Mouse (Mus musculus) adrenal gland, postnatal 10 days (tissue): ENCODE results near the gene Rhod. TPM values are rescaled to one million over a fixed set of nuclear protein-coding genes. Genes with fewer than 3 reads are reported as not detected.

ENCODE experiments used
- DNase-seq: peaks from one replicate; pipeline ENCODE4 v3.0.0; 2021; ENCODE audit warnings: mixed read lengths
- total RNA-seq, 2 experiments: library from RNA; stranded (reverse); gene quantifications; 2 replicates each; pipeline ENCODE4 v1.2.3; 2021

Gene Rhod
- total RNA-seq, 2 experiments from 2014 or later, result 13.7 to 15.4 TPM

GRCm38 (mm10) chr19:4451098-4451497, 11.9 kb upstream of the Rhod start:
- DNase-seq, result no peak

DNA sequence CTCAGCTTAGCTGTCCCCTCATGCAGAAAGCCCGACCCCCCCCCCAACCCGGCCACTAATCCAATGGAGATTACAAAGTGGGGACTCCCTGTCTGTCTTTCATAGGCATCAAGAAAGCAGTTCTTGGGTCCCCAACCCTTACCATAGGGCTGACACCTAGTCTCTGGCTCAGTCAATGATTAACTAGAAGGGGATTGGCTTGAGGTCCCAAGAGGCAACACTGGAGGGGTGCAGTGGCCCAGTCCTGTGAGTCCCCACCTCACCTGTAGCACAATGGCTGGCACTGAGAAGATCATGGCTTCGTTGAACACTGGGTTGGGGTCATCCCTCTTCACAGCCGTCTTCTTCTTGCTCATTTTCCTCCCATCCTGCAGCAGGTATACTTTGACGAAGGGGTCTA, 11.4 kb upstream of the Rhod start:
- no peak for DNase-seq

- no peak for DNase-seq
Observed at GRCm38 (mm10) chr19:4449230-4449629, 10.0 kb upstream of the Rhod start.

GRCm38 (mm10) chr19:4447445-4447844, 8.2 kb upstream of the Rhod start:
- DNase-seq, result no peak

- no peak for DNase-seq
Observed at GRCm38 (mm10) chr19:4446661-4447420, 7.6 kb upstream of the Rhod start.

DNA sequence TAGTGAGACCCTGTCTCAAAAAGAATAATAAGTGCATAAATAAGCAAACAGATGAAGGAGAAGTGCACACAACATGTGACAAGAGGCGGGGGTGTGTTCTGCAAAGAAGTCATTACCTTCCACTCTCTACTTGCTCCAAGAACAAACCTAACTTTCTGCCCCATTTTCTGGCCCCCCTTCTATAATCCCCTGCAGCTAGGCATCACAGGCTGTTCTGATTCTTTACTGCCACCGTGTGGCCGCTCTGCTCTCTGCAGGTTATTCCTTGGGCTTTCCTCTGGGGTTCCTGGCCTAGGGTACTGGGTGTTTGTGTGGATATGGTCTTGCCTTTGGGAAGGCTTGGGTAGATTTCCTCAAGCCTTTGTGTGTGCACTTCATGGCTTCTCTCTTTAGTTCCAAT, 3.2 kb upstream of the Rhod start:
- peak; percentile 85 for DNase-seq

DNA sequence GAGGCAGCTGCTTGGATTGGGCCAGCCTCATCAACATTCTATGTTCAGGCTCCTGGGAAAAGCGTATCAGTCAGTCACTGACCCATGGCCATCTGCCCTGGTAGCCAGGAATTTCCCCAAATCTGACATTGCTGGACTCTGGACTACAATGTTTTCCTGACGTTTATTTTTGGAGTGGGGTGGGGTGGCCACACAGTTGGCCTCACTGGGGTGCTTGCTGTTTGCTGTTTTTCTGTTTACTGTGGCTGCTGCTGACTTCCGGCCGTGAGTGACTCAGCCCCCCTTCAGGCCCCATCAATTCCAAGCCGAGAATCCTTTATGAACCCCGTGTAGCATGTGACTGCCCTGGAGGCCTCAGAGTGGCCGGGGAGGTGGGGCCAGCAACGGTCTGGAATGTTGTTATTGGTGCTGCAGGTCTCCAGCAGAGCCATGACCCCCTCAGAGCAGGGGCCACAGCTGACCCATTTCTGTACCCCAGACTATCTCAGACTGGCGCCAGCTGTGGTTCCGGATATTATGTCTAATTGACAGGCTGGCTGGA, 2.5 kb upstream of the Rhod start:
- DNase-seq, result peak; percentile 38

DNA sequence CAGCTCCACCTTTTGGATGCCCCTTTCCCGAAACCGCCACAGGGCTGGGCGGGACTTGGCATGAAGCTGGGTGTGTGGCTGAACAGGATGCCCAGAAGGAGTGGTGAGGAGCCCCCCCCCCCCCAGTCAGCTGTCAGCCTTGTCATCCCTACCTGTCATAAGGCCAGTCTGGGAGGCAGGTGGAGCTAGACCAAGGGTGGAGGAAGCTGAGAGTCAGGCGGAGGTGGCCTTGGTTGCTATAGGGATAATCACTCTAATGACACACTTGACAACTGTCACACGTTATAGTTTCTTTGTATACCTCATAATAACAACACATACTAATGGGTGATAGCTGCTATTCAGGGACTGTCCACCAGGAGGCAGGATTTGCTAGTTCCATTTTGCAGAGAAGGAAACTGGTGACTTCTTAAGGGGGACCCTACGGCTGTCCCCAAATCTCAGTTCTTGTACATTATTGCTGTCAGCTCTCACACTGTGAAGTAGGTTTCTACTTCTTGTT, 1.9 kb upstream of the Rhod start:
- peak; percentile 71 for DNase-seq

- peak; percentile 73 for DNase-seq
Observed at GRCm38 (mm10) chr19:4440222-4440621, 990 bp upstream of the Rhod start.

DNA sequence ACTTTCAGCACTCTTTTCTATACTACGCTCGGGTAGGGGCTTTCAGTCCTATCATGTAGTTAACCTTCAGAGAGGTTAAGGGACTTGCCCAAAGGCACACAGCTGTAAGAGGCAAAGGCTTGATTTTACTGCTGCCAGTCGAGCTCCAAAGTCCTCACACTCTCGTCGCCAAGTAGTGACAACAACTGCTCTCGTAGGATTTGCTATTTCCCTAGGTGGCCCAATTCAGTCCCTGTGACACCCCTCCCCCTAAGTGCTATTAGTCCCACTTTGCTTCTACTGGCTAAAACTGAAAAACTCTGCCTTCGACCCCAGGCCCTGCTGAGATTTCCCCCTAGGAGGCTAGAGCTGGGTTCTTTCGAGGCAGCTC, 456 bp downstream of the Rhod start:
- DNase-seq, result no peak

DNA sequence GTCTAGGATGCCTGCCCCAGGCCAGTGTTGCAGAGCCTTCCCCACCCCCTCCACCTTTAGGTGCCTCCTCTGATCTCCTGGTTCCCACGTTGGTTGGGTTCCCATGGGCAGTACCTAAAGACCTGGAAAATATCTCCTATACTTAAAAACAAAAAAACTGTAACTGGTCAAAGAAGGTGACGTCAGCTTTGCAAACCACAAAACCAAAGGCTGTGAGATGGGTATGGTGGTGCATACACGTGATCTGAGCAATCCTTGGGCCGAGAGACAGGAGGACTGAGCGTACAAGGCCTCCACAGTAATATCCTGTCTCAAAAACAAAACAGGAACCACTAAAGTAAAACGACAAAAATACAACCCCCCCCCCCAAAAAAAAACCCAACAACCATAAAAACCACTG, 1.3 kb downstream of the Rhod start:
- DNase-seq, result no peak

- no peak for DNase-seq
Observed at GRCm38 (mm10) chr19:4436254-4436653, 3.0 kb downstream of the Rhod start.

DNA sequence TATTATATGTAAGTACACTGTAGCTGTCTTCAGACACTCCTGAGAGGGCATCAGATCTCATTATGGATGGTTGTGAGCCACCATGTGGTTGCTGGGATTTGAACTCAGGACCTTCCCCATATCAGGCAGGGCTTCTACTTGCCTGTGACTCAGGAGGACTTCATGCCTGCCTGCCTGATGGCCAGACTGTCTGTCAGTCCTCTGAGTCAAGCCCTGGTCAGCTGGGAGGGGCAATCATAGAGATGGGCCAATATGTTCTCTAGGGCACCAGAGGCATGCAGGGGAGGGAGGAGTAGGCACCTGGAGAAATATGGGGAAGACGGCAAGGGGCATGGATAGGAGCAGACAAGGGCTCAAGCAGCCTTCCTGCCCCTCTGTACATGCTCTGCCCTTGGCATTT, 4.2 kb downstream of the Rhod start:
- DNase-seq, result no peak

- DNase-seq, result no peak
Observed at GRCm38 (mm10) chr19:4433756-4434155, 5.5 kb downstream of the Rhod start.

DNA sequence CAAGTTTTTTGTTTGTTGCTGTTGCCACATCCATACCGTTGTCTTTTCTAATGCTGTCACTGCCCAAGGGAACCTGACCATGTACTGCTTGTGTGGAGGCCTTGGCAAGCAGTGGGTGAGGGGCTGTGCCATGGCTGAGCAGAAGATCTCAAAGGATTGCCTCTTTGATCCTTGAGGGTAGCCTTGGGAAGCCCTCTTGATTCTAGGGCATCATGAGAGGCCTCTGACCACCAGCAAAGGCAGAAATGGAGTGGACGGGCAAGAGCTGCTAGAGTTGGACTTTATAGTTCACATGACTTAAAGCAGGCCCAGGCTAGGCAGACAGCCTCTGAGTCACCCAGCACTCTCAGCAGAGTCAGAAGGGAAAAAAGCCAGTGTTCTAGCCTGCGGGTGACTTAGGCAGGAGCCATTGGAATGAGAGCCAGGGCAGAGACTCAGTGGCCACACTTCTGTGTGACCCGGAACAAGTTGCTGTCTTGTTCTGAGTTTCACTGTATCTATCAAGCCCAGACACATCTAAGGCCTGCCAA, 9.1 kb downstream of the Rhod start:
- DNase-seq, result no peak

DNA sequence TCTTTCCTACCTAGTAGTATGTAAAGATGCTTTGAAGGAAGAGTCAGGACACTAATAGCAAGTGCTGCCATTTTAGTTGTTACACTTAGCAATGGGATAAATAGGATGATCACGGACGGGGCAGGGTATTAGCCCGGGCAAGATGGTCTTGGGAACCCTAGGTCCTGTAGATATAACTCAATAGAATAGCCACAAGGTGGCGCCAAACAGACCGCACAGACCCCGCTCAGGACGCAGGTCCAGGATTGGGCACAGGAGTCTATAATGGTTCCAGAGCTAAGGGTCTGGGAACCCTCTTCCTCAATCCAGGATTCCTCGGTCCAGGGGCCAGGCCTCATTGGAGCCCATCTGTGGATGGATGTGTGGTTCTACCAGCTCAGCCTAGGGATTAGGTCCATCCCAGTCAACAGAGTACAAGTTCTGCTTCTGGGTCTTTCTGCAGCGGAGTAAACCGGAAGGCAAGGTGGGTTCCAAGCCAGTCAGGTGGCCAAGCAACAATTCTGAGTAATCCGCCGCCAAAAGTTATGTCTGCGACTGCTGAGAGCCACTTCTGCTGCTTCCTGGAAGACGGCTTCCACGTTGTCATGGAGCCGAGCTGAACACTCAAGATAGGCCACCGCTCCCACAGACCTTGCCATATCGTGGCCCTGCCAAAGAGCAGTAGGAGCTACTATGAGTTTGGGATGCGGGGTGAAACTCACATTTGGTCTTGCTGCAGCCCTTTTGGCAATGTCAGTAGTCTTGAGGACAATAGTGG, 13.4 kb downstream of the Rhod start:
- DNase-seq, result peak; percentile 55

DNA sequence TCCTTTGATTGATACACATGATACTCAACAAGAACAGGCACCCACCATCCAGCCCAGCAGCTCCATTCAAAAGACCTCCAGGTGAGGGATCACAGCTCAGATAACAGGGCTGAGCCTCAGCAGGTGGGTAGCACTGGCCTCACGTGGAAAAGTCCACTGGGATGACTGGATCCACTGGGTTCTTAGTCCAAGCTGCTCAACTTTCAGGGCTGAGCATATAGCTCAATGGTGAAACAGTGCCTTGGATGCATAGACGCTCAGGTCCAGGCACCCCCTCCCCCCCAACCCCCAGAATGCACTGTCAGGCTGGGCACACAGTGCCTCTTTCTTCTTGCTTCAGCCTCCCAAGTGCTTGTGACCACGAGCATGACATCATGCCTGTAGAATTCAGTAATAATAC, 16.2 kb downstream of the Rhod start:
- DNase-seq, result no peak

GRCm38 (mm10) chr19:4422581-4422980, 16.7 kb downstream of the Rhod start:
- DNase-seq, result no peak

GRCm38 (mm10) chr19:4420153-4420910, 18.9 kb downstream of the Rhod start:
- peak; percentile 37 for DNase-seq

DNA sequence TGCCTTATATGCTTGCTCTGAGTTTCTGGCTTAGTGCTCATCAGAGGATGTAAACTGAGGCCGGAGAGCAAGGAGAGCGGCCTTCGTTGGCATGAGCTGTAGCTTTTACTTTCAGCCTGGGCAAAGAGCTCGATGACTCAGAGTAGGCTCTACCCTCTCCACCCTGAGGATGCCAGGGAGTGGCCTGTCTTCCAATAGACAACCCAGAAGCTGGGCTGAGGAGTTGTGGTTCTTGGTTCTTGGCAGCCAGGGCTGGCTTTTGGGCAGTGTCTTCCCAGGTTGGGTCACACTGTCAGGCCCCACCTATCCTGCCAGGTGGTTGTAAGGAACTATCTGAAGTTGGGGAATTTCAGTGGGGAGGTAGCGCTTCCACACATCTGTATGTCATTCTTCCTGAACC, 19.5 kb downstream of the Rhod start:
- DNase-seq, result no peak

- DNase-seq, result no peak
Observed at GRCm38 (mm10) chr19:4417713-4418112, 21.5 kb downstream of the Rhod start.

- DNase-seq, result peak; percentile 85
Observed at GRCm38 (mm10) chr19:4417183-4417582, 22.0 kb downstream of the Rhod start.
